Mouse (Mus musculus): ENCODE data around the gene 1700001C19Rik. TPM values are rescaled to one million over a fixed set of nuclear protein-coding genes. Genes with fewer than 3 reads are reported as not detected.

The 1700001C19Rik gene
- total RNA-seq, 4 experiments from 2014 or later = not detected

GRCm38 (mm10) chr17:47462209-47462608 lies 25.0 kb upstream of the 1700001C19Rik start:
- DNase-seq (ENCODE audit: low spot score) = no peak

GRCm38 (mm10) chr17:47461688-47462087 lies 24.5 kb upstream of the 1700001C19Rik start:
- no peak for DNase-seq (ENCODE audit: low spot score)

GRCm38 (mm10) chr17:47459341-47459919 lies 22.3 kb upstream of the 1700001C19Rik start:
- no peak for DNase-seq (ENCODE audit: low spot score)

DNA sequence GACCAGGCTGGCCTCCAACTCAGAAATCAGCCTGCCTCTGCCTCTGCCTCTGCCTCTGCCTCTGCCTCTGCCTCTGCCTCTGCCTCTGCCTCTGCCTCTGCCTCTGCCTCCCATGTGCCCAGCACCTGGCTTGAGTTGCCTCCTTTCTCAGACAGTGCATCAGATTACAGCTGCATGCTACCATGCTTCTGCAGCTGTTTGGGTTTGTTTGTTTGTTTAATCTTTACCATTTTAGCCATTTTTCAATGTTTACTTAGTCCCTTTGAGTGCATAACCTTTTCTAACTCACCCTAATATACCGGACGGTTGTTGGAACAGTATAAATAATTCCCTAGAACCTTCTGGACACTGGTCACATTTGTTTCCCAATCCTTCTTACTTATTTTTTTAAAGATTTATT lies 21.8 kb upstream of the 1700001C19Rik start:
- no peak for DNase-seq (ENCODE audit: low spot score)

DNA sequence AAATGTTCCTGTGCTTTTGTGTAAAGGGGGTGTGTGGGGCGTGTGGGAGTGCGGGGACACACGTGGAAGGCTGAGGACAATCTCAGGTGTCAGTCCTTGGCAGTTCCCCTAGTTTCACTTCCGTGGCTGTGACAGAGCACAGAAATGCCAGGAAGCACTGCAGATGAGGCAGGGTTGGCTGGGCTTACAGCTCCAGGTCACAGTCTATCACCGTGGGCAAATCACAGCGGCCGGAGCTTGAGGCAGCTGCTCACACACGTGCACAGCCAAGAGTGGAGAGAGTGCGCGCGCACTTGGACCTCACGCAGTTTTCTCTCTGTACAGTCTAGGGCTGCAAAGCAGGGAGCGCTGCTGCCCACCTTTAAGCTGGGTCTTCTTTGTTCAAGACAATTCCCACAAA lies 21.1 kb upstream of the 1700001C19Rik start:
- DNase-seq (ENCODE audit: low spot score) = no peak

- no peak for DNase-seq (ENCODE audit: low spot score)
These were observed 17.5 kb upstream of the 1700001C19Rik start for GRCm38 (mm10) chr17:47454675-47455074.

GRCm38 (mm10) chr17:47452886-47453285 lies 15.7 kb upstream of the 1700001C19Rik start:
- DNase-seq (ENCODE audit: low spot score) = no peak

- DNase-seq (ENCODE audit: low spot score) = no peak
These were observed 13.8 kb upstream of the 1700001C19Rik start for GRCm38 (mm10) chr17:47450880-47451565.

DNA sequence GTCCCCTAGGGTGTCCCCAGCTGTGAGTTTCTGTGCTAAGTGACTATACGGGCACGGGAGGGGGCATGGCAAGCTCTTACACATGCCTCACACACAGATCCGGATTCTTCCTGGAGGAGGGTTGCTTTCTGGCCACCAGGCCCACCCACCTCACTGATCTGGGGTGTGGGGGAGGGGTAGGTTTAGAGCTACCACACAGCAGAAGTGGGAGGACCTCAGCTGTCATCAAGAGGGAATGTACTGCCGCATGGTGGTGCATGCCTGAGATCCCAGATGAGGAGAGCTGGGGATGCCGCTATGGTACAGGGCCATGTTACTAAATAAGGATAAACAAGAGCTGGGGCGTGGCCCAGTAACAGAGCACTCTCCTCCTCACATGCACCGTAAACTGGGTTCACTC lies 13.1 kb upstream of the 1700001C19Rik start:
- DNase-seq (ENCODE audit: low spot score) = no peak

- no peak for DNase-seq (ENCODE audit: low spot score)
These were observed 12.3 kb upstream of the 1700001C19Rik start for GRCm38 (mm10) chr17:47449432-47449831.

- DNase-seq (ENCODE audit: low spot score) = no peak
These were observed 11.6 kb upstream of the 1700001C19Rik start for GRCm38 (mm10) chr17:47448523-47449372.

GRCm38 (mm10) chr17:47446561-47446960 lies 9.4 kb upstream of the 1700001C19Rik start:
- no peak for DNase-seq (ENCODE audit: low spot score)

DNA sequence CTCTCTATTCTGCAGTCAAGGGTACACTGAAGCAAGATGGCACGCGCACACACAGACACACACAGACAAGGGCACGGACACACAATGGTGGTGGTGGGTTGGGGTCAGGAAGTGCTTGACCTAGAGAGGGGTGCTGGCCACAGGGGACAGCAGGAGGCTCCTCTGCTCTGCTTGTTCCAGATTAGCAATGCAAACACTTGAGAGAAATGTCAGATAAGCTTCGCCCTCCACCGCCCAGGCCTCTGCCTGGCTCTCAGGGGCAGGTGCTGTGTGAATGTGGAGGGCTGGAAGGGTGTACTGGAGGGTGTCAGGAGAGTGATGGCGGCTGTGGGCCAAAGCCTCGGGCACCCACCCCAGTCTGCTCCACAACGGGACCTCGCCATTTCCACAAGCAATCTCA lies 8.8 kb upstream of the 1700001C19Rik start:
- no peak for DNase-seq (ENCODE audit: low spot score)

DNA sequence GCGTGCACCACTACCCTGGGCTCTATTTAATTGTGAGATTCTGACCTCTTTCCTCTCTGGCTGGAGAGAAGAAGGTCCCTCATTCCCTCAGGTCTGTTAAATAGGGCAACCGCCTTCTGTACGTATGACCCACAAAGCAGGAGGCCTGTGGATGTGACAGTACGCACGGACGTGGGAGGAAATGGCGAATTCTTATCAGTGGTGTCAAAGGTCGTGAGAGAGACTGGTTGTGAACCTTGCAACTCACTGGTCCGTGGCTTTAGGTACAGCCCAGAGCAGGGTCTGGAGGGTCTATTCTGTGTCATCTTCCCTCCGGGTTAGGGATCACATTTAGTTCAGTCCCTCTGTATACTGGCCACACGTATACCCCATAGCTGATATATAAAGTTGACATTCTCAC lies 8.3 kb upstream of the 1700001C19Rik start:
- DNase-seq (ENCODE audit: low spot score) = no peak

DNA sequence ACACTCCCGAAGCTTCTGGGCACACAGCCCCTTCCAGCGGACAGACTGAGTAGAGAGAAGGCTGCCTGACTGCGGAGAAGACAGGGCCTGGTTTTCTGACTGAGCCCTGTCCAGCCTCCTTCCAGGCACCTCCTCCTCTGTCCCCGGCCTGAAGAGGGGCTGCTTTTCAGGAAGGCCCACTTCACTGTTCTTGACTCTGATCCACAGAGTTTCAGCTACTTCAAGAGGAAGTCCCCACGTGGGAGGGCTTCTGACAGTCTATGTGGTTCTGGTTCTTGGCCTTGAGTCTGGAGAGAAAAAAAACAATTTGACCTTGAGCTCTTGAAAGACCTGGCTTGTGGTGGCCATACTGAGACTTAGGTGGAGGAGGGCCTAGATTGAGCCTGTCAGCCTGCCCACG lies 6.9 kb upstream of the 1700001C19Rik start:
- no peak for DNase-seq (ENCODE audit: low spot score)

- DNase-seq (ENCODE audit: low spot score) = no peak
These were observed 5.1 kb upstream of the 1700001C19Rik start for GRCm38 (mm10) chr17:47442271-47442670.

GRCm38 (mm10) chr17:47441296-47442051 lies 4.3 kb upstream of the 1700001C19Rik start:
- DNase-seq (ENCODE audit: low spot score) = no peak

- DNase-seq (ENCODE audit: low spot score) = no peak
These were observed 3.2 kb upstream of the 1700001C19Rik start for GRCm38 (mm10) chr17:47440359-47440890.

DNA sequence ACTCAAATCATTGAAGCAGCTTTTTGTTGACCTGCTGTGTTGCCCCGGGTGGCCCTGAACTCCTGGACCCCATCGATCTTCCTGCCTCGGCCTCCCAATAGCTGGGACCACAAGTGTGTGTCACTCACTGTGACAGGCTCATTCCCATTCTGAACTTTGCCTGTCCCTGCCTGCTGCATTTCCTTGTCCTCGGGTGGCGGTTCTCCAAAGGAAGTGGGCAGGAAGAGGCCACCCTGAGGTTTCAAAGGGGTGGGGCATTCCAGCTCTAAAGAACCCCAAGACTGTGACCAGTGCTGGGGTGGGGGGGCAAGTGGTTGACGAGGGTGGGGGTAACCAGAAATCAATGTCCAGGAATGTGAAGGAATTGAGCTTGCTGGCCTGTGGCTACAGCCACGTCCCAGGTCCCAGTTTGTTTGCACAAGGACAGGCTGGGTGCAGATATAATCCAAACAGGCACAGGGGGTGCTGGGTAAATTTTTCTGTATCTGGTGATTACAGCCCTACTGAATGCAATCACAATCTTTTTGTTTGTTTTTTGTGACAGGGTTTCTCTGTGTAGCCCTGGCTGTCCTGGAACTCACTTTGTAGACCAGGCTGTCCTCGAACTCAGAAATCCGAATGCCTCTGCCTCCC lies 2.3 kb upstream of the 1700001C19Rik start:
- no peak for DNase-seq (ENCODE audit: low spot score)

DNA sequence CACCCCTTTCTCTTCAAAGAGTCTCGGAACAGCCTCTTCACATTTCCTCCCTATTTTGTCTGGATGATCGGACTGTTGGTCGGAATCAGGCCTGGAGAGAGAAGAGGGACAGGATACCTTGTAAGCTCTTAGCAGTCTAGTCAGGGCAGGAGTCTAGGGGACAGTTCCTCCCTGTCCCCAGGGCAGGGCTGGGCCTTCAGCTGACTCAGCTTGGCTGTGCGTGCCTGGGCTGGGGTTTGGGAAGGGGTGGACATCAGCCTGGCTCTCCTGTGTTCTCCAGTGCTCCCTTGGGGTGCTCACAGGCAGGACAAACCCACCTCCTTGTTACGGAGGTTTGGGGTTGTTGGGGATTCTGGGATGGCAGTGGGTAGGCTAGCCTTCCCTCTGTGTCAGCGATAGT lies 1.4 kb upstream of the 1700001C19Rik start:
- DNase-seq (ENCODE audit: low spot score) = no peak
